Mouse (Mus musculus) MEL-GATA-1-ER (cell line): ENCODE data around the gene Tctn1.
"Not testable (repeated sequence)": the region's sequence is repeated elsewhere in the genome, so short reads cannot be mapped to it uniquely, and the experiment has no call there.

ENCODE experiments used
- DNase-seq: peaks from one replicate; pipeline ENCODE4 v3.0.0-alpha.2; 2012; ENCODE audit warnings: low read depth; ENCODE audit errors: extremely low read depth

Tctn1 gene

DNA sequence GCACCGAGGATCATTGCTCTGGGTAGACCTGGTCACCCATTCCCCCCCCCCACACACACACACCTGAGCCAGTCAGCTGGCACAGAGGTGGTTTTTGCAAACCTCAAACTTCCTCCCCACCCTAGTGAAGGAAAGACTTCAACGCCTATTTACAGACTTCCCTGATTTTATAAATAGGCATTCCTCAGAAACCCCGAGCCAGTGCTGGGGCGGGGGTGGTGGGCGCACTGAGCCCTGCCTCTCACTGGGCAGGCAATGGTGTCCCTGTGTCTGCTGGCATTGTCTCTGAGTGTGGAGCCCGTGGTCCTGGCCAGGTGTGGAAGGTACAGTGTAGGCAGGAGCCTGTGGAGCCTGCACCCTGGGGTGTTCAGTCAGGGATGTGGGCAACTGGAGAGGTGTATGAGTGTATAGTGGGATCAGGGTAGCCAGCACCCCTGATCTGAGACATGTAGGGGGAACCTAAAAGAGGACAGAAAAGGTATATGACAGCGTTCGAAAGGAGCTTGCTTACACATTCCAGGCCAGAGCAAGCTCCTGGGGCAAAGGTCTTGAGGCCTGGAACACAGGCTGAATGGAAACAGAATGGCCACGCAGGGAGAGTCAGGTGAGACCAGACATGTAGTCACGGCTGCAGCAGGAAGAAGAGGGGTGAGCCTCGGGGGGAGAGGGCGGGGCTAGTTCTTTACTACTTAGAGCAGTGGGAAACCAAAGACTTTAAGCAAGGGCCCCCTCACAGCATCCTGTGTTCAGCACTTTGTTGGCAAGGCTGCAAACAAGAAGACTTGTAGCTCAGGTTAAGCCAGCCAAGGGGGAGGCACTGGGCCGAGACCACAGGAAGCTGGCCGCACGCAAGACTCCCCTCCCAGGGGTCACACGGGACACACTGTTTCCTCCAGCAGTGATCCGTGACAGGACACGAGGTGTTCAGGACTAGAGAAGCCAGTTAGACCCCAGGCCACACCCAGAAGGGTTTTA lies 44.3 kb downstream of the Tctn1 start:
- DNase-seq = no peak

GRCm38 (mm10) chr5:122218928-122219327 lies 45.3 kb downstream of the Tctn1 start:
- DNase-seq = no peak

- DNase-seq = no peak
Measured at GRCm38 (mm10) chr5:122218109-122218905, 46.0 kb downstream of the Tctn1 start.

DNA sequence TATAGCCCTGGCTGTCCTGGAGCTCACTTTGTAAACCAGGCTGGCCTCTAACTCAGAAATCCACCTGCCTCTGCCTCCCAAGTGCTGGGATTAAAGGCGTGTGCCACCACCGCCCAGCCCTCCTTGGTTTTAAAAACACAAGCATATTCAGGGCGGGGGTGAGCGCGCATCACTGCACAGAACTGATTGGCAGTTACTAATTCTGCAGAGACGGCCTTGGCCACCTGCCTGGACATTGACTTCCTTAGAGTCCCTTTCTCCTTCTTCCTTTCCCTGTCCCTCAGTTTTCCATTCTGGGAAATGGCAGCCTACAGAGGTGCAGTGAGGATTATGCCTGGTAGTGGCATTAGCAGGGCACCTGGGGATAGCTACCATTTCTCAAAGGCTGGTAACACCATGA lies 46.6 kb downstream of the Tctn1 start:
- DNase-seq = no peak

GRCm38 (mm10) chr5:122213861-122214260 lies 50.4 kb downstream of the Tctn1 start:
- no peak for DNase-seq

DNA sequence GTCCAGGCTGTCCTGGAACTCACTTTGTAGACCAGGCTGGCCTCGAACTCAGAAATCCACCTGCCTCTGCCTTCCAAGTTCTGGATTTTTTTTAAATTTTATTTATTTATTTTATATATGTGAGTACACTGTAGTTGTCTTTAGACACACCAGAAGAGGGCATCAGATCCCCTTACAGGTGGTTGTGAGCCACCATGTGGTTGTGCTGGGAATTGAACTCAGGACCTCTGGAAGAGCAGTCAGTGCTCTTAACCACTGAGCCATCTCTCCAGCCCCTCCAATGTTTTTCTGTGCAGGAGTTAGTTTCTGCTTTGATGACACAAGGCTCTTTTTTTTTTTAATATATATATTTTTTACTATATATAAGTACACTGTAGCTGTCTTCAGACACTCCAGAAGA lies 51.4 kb downstream of the Tctn1 start:
- DNase-seq = not testable (repeated sequence)

GRCm38 (mm10) chr5:122212125-122212524 lies 52.1 kb downstream of the Tctn1 start:
- DNase-seq = no peak

GRCm38 (mm10) chr5:122210890-122211289 lies 53.4 kb downstream of the Tctn1 start:
- no peak for DNase-seq

- no peak for DNase-seq
Measured at GRCm38 (mm10) chr5:122209591-122210368, 54.5 kb downstream of the Tctn1 start.

DNA sequence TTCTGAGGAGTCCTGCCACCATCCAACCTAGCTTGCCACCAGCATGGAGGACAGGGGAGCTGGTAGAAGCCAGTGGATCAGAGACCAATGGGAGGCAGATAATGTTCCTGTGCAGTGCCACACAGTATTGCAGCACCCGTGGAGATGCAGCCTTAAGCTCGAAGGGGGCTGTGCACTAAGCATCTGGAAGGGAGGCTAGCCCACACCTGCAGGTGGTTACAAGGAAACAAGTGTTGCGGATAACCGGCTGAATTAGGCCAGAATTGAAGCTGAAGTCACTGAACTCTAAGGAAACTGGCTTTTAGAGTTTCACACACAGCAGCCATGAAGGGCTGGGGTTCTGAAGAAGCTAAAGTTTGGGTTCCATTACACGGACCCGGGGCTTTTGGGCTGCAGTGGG lies 55.4 kb downstream of the Tctn1 start:
- DNase-seq = no peak

DNA sequence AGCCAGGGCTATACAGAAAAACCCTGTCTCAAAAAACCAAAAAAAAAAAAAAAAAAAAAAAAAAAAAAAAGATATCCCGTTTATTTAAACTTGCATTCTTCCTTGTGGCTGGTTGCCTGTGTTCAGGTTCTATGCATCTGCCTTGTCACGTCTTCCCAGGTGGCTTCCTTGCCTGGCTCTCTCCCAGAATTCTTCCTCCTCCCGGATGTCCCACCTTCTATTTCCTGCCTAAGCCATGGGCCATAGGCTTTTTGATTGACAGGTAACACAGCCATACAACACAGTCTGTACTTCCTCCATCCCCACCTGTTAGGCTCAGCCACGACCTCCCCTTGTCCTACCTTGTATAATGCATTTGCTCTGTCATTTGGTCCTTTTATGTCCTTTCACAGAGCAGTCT lies 57.8 kb downstream of the Tctn1 start, which contains the start of gene Hvcn1:
Gene Hvcn1 (plus strand): TSS at position 330 of the 400 bp plus-strand sequence.
- peak; percentile 52 for DNase-seq

DNA sequence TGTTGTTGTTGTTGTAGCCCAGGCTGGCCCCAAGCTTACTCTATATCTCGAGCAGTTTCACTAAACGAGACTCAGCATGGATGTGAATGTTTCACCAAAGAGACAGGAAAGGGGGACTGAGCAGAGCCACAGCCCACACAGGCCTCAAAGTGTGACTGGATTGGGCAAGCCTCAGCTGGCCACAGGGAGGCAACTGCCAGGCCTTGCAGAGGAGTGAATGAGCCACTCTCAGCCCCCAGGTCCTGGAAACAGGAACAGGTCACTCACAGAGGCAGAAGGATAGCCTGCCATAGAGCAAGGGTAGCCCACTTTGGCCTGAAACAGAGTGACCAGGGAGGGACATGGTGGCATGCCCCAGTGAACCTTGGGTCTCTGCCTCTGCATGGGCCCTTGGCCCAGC lies 60.1 kb downstream of the Tctn1 start:
- DNase-seq = no peak

- DNase-seq = no peak
Measured at GRCm38 (mm10) chr5:122201904-122202303, 62.4 kb downstream of the Tctn1 start.

DNA sequence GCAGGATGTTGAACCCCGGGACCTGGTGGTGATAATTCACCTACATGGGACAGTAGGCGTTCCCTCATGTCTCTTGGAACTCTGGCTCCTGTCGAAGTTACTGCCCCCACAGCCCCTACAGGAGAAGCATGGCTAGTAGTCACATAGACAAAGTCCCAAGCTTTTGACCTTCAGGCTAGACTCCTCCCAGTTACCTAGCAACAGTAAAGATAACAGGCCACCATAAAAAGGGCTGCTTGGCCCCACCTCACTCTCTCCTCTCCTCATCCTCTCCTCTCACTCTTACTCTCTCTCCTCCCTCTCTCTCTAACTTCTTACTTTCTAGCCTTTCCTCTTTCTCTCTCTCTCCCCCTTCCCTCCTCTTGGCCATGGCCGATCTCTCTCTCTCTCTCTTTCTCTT lies 63.4 kb downstream of the Tctn1 start:
- DNase-seq = no peak

DNA sequence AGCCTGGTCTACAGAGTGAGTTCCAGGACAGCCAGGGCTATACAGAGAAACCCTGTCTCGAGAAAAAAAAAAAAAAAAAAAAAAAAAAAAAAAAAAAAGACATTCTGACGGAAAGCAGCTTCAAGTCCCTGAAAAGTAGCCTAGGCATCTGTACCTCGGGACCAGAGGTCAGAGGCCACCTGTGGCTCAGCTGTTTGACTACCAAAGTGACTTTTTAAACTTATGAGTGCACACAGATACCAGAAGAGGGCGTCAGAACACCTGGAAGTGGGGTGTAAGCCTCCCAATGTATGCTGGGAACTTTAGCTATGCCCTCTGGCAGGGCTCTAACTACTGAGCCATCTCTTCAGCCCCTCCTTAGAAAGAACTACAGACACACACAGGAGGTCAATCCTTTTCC lies 71.9 kb downstream of the Tctn1 start:
- DNase-seq = no peak

GRCm38 (mm10) chr5:122191269-122192063 lies 72.8 kb downstream of the Tctn1 start:
- DNase-seq = no peak

DNA sequence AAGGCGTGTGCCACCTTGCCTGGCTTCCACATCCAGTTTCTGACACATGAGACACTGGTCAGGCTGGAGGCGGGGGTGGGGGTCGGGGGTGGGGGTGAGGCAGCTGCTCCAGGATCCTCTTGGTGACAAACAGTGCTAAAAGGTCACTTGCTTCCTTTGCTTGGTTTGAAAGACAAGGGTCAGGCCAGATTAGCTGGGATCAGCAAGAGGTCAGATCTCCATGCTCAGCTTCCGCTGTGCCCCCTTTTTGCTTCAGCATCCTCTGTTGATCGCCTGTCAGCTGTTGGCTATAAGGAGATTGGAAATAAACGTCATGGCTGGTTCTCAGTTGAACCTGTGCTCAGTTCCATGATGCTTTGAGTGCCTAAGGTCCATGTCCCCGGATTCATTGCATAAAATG lies 73.8 kb downstream of the Tctn1 start:
- no peak for DNase-seq

GRCm38 (mm10) chr5:122189115-122189514 lies 75.1 kb downstream of the Tctn1 start:
- DNase-seq = no peak
